Mouse (Mus musculus): Measurements from ENCODE around the gene Ranbp17. TPM values are rescaled to one million over a fixed set of nuclear protein-coding genes. Genes with fewer than 3 reads are reported as not detected.

Ranbp17 gene
- polyA plus RNA-seq, 1 experiment from 2014 or later, result 9.4 TPM

DNA sequence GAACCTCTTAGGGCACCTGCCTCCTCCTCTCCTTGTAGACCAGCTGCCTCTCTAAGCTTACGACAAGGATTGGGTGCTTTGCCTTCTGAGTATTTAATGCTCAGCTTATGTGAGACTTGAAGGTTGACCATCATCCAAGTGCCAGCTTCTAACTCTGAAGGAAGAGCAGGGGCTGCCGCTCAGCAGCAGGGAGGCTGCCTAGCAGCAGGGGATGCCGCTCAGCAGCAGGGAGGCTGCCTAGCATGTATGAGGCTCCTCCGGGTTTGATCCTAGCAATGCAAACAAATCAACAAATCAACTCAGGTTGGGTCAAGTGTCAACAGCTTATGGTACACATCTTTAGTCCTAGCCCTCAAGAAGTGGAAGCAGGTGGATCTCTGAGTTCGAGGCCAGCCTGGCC lies 281.5 kb downstream of the Ranbp17 start:
- Histone ChIP-seq H3K9me3 (ENCODE audit: control insufficient read depth, low read length) (no peaks in the 10 kb centered on the region), H3K4me3 (replicated peaks; ENCODE audit: low read length) (no peak overlapping the region)

DNA sequence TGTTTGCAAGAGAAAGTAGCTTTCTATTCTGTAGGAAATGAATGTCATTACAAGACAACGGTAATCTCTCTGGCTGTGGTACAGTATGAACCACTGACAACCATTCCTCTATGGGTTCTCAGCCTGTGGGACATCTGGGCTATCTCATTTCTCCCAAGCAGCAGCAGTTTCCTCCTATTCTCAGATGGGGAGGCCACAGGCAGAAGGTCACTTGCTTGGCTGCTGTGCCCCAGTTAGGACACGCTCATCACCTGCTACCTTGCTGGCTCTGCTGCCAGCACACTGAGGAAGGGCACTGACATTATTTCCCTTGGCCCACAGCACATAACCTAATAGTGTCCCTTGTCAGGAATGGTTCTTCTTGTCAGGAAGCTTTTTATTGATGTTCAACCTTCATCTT lies 285.4 kb downstream of the Ranbp17 start:
- Histone ChIP-seq H3K27me3 (replicated peaks; ENCODE audit: control insufficient read depth, insufficient read depth, low read length) (no peaks in the 10 kb centered on the region), H3K4me3 (replicated peaks; ENCODE audit: low read length) (no peak overlapping the region), H3K36me3 (ENCODE audit: control insufficient read depth, insufficient read depth) (no peaks in the 10 kb centered on the region), H3K9ac (replicated peaks; ENCODE audit: low read depth, low read length) (no peak overlapping the region), H3K9me3 (ENCODE audit: control insufficient read depth, low read length) (no peaks in the 10 kb centered on the region), H3K4me2 (ENCODE audit: low read length) (no peak overlapping the region), H3K27ac (ENCODE audit: low read length) (no peak overlapping the region), H3K4me1 (replicated peaks; ENCODE audit: control insufficient read depth, insufficient read depth, low read length) (no peaks in the 10 kb centered on the region)
- WGBS, result 84% methylated on average over 2 of the region's 2 CpGs
- ATAC-seq, result no peak

More for the DNA sequence above, 281.5 kb downstream of the Ranbp17 start:
- no peak overlapping the region for H3K4me2 ChIP-seq (ENCODE audit: low read length)
- H3K4me1 ChIP-seq (replicated peaks; ENCODE audit: control insufficient read depth, insufficient read depth, low read length), result peaks cover 4% of the 10 kb centered on the region; the same call in 1 of the 2 replicates
- no peaks in the 10 kb centered on the region for H3K36me3 ChIP-seq (ENCODE audit: control insufficient read depth, insufficient read depth)
- WGBS, result 77% methylated on average over 5 of the region's 5 CpGs
- no peak overlapping the region for H3K9ac ChIP-seq (replicated peaks; ENCODE audit: low read depth, low read length)
- ATAC-seq, result no peak
- no peak overlapping the region for H3K27ac ChIP-seq (ENCODE audit: low read length)
- H3K27me3 ChIP-seq (replicated peaks; ENCODE audit: control insufficient read depth, insufficient read depth, low read length), result no peaks in the 10 kb centered on the region

DNA sequence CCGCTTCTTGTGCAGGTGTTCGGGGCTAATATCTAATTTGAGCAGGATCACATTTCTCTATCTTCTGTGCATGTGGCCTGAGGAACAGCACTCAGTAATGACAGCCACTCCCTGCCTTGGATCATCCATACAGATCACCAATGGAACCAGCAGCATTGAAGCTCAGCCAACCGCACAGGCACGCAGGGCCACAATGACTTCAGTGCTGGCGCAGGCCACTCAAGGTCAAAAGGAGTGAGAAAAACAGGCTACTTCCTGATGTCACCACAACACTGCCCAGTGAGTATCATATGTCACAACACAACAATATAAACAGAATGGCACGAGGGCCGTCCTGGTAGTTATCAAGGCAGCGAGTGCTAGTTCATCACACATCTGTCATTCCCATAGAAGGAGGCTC lies 287.0 kb downstream of the Ranbp17 start:
- H3K36me3 ChIP-seq (ENCODE audit: control insufficient read depth, insufficient read depth), result no peaks in the 10 kb centered on the region
- H3K4me3 ChIP-seq (replicated peaks; ENCODE audit: low read length), result no peak overlapping the region
- H3K9ac ChIP-seq (replicated peaks; ENCODE audit: low read depth, low read length), result no peak overlapping the region
- no peaks in the 10 kb centered on the region for H3K27me3 ChIP-seq (replicated peaks; ENCODE audit: control insufficient read depth, insufficient read depth, low read length)
- H3K4me1 ChIP-seq (replicated peaks; ENCODE audit: control insufficient read depth, insufficient read depth, low read length), result 0 out of 2 replicates have a peak, but pooled peaks cover 3% of the 10 kb centered on the region
- no peak overlapping the region for H3K4me2 ChIP-seq (ENCODE audit: low read length)
- ATAC-seq, result no peak
- 84% methylated on average over 8 of the region's 8 CpGs for WGBS
- H3K9me3 ChIP-seq (ENCODE audit: control insufficient read depth, low read length), result no peaks in the 10 kb centered on the region
- no peak overlapping the region for H3K27ac ChIP-seq (ENCODE audit: low read length)

DNA sequence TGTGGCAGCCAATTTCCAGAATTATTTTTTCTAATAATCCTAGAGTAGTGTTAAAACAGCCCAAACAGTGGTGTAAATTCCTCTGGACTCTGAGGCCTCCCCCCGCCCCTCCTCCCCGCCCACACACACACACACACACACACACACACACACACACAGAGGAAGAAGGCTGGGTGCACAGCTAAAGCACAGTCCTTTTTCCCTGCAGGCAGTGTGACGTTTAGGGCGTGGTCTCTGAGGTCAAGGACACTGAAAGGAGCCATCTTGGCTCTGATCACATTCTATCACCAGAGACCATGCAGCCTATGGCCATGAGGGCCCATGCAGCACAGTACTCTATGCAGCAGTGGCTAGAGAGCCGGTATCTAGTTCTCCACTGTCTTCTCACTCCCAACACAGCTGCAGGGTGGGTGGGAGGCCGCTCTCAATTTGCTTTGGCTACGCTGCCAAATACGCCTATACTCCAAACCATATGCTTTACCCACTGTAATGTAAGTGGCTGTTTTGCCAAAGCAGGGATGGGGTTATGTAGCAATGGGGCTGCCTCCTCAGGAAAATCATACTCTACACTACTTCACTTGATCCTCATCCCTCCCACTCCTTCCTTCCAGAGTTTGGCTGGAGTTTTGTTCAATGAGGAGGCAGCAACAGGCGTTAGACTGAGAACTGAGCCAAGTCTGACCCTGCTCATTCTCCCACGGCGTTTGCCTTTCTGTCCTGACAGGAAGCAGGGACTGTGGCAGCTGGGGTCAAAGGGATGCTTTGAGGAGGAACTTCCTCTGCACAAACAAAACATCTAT lies 291.8 kb downstream of the Ranbp17 start:
- no peak overlapping the region for H3K27ac ChIP-seq (ENCODE audit: low read length)
- no peaks in the 10 kb centered on the region for H3K36me3 ChIP-seq (ENCODE audit: control insufficient read depth, insufficient read depth)
- H3K4me2 ChIP-seq (ENCODE audit: low read length), result no peak overlapping the region
- H3K9me3 ChIP-seq (ENCODE audit: control insufficient read depth, low read length), result no peaks in the 10 kb centered on the region
- peaks cover 6% of the 10 kb centered on the region; the same call in 1 of the 2 replicates for H3K4me1 ChIP-seq (replicated peaks; ENCODE audit: control insufficient read depth, insufficient read depth, low read length)
- 75% methylated on average over 11 of the region's 11 CpGs for WGBS
- H3K27me3 ChIP-seq (replicated peaks; ENCODE audit: control insufficient read depth, insufficient read depth, low read length), result no peaks in the 10 kb centered on the region
- no peak for ATAC-seq
- no peak overlapping the region for H3K4me3 ChIP-seq (replicated peaks; ENCODE audit: low read length)
- no peak overlapping the region for H3K9ac ChIP-seq (replicated peaks; ENCODE audit: low read depth, low read length)

DNA sequence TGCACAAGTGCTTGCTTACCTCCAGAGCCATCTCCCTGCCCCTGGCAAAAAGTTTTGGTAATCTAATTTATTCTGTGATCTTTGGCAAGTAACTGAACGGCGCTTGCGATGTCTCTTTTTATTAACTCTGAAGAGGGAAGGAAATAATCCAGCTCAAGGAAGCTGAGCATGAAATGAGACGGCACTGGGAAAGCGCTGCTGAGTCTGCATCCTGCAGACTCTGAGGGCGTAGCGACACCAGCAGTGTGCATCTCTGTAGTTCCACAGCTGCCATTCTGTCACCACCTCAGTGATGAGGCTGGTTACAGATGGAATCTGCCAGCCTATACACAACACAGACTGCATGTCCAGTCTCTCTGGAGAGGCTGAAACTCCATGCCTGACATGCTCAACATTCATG lies 292.8 kb downstream of the Ranbp17 start:
- no peak overlapping the region for H3K4me2 ChIP-seq (ENCODE audit: low read length)
- no peak overlapping the region for H3K4me3 ChIP-seq (replicated peaks; ENCODE audit: low read length)
- no peaks in the 10 kb centered on the region for H3K9me3 ChIP-seq (ENCODE audit: control insufficient read depth, low read length)
- peaks cover 6% of the 10 kb centered on the region; the same call in 1 of the 2 replicates for H3K4me1 ChIP-seq (replicated peaks; ENCODE audit: control insufficient read depth, insufficient read depth, low read length)
- ATAC-seq, result no peak
- WGBS, result 66% methylated on average over 7 of the region's 7 CpGs
- no peaks in the 10 kb centered on the region for H3K27me3 ChIP-seq (replicated peaks; ENCODE audit: control insufficient read depth, insufficient read depth, low read length)
- no peaks in the 10 kb centered on the region for H3K36me3 ChIP-seq (ENCODE audit: control insufficient read depth, insufficient read depth)
- H3K9ac ChIP-seq (replicated peaks; ENCODE audit: low read depth, low read length), result no peak overlapping the region
- no peak overlapping the region for H3K27ac ChIP-seq (ENCODE audit: low read length)

DNA sequence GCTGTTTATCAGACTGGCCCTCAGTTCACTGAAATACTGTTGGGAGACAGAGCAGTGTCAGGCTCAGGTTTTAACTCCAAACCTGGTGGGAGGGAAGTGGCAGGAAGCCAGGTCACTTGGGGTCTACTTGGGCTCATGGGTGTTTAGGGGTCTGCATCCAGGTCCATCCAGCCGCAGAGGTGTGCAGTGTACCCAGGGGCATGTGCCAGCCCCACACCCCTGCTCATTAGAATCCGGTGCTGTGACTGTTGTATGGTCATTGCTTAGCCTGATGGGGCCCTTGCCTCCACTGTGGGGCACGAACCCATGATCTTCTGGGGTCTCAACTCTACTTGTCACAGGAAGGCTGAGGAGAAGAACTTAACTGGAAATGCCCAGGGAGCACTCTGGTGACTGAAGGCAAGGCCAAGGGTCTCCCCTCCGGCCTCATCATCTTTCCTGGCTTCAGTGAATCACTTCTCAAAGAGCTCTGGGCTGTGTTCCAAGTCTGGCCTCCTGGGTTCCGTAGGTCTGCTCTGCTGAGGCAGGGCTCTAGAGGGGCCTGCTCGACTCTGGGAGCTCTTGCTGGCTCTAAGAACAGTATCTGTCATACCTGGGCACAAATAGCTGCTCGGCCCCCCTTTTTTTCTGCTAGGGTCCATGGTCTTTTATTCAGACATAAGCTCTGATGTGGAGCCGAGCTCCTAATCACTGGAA lies 296.0 kb downstream of the Ranbp17 start:
- H3K4me1 ChIP-seq (replicated peaks; ENCODE audit: control insufficient read depth, insufficient read depth, low read length), result peaks cover 6% of the 10 kb centered on the region; the same call in 1 of the 2 replicates

DNA sequence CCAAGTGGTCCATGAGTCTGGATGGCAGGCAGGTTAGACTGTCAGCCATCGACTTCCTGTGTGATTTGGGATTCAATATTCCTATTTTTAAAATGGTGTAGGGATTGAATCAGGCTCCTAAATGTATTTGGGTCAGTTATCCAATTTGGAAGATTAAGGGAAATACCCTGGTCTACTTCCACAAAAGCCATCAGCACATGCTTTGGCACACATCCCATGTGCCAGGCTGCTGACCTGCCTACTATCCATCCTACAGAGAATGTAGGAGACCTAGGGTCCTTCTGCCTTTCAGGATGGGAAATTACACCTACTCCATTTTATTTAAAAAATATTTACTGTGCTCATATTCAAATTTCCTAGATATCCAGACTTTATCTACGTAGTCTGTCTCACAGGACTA lies 306.1 kb downstream of the Ranbp17 start:
- WGBS, result 87% methylated on average over 2 of the region's 2 CpGs

More for the DNA sequence above, 296.0 kb downstream of the Ranbp17 start:
- no peak overlapping the region for H3K4me3 ChIP-seq (replicated peaks; ENCODE audit: low read length)
- WGBS, result 59% methylated on average over 8 of the region's 8 CpGs
- no peak overlapping the region for H3K27ac ChIP-seq (ENCODE audit: low read length)
- no peak overlapping the region for H3K4me2 ChIP-seq (ENCODE audit: low read length)
- no peaks in the 10 kb centered on the region for H3K9me3 ChIP-seq (ENCODE audit: control insufficient read depth, low read length)
- no peaks in the 10 kb centered on the region for H3K27me3 ChIP-seq (replicated peaks; ENCODE audit: control insufficient read depth, insufficient read depth, low read length)
- no peak overlapping the region for H3K9ac ChIP-seq (replicated peaks; ENCODE audit: low read depth, low read length)
- no peak for ATAC-seq
- no peaks in the 10 kb centered on the region for H3K36me3 ChIP-seq (ENCODE audit: control insufficient read depth, insufficient read depth)

DNA sequence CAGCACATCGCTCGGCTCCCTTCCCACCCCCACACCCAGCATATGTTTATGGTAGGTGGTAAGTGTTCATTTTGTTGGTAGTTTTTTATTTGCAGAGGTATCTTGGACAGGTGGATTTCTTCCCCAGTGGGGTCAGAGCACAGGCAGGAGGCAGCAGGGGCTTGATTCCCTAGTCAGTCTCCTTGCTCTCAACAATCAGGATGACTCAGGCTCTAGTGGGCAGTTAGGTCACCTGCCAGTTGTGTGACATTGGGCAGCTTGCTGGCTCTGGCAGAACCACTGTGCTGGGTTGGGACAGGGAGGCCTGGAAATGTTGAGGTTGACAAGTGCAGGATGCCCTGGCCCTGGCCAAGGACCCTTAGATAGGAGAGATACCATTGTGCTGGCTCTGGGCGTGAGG lies 308.6 kb downstream of the Ranbp17 start:
- peaks cover 58% of the 10 kb centered on the region for H3K27me3 ChIP-seq (replicated peaks; ENCODE audit: control insufficient read depth, insufficient read depth, low read length)

More for the DNA sequence above, 306.1 kb downstream of the Ranbp17 start:
- peaks cover 39% of the 10 kb centered on the region for H3K27me3 ChIP-seq (replicated peaks; ENCODE audit: control insufficient read depth, insufficient read depth, low read length)
- H3K4me1 ChIP-seq (replicated peaks; ENCODE audit: control insufficient read depth, insufficient read depth, low read length), result peaks cover 15% of the 10 kb centered on the region
- no peaks in the 10 kb centered on the region for H3K36me3 ChIP-seq (ENCODE audit: control insufficient read depth, insufficient read depth)
- no peak overlapping the region for H3K4me3 ChIP-seq (replicated peaks; ENCODE audit: low read length)
- H3K9me3 ChIP-seq (ENCODE audit: control insufficient read depth, low read length), result no peaks in the 10 kb centered on the region
- no peak overlapping the region for H3K4me2 ChIP-seq (ENCODE audit: low read length)
- no peak overlapping the region for H3K27ac ChIP-seq (ENCODE audit: low read length)
- no peak for ATAC-seq
- H3K9ac ChIP-seq (replicated peaks; ENCODE audit: low read depth, low read length), result no peak overlapping the region

DNA sequence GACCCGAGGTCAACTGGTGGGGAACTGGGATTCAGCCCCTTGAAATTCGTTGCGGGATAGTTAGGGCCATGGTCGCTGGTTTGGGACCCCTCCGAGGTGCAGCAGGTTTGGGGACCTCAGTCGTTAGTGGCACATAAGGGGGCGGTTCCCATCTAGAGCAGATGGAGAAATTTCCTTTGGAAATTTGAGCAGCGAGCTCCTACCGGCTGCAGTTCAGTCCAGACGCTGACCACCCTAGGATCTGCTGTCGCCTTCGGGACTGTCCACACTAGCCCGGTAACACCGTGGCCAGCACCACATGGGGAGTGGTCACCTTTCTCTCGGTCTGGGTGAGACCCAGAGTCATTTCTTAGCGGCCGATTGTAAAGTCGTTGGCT lies 309.2 kb downstream of the Ranbp17 start:
- Histone ChIP-seq H3K27ac (ENCODE audit: low read length) (no peak overlapping the region), H3K4me1 (replicated peaks; ENCODE audit: control insufficient read depth, insufficient read depth, low read length) (peaks cover 31% of the 10 kb centered on the region), H3K9ac (replicated peaks; ENCODE audit: low read depth, low read length) (no peak overlapping the region), H3K9me3 (ENCODE audit: control insufficient read depth, low read length) (no peaks in the 10 kb centered on the region), H3K36me3 (ENCODE audit: control insufficient read depth, insufficient read depth) (no peaks in the 10 kb centered on the region), H3K4me3 (replicated peaks; ENCODE audit: low read length) (peak overlapping the region; percentile 33; the same call in 1 of the 2 replicates), H3K4me2 (ENCODE audit: low read length) (peak overlapping the region; percentile 52; the same call in 1 of the 2 replicates), H3K27me3 (replicated peaks; ENCODE audit: control insufficient read depth, insufficient read depth, low read length) (peaks cover 64% of the 10 kb centered on the region)
- WGBS, result under 1% methylated on average over 18 of the region's 18 CpGs
- no peak for ATAC-seq

More for the DNA sequence above, 308.6 kb downstream of the Ranbp17 start:
- no peak overlapping the region for H3K27ac ChIP-seq (ENCODE audit: low read length)
- no peak overlapping the region for H3K4me3 ChIP-seq (replicated peaks; ENCODE audit: low read length)
- 7% methylated on average over 3 of the region's 3 CpGs for WGBS
- ATAC-seq, result no peak
- H3K9ac ChIP-seq (replicated peaks; ENCODE audit: low read depth, low read length), result no peak overlapping the region
- no peaks in the 10 kb centered on the region for H3K36me3 ChIP-seq (ENCODE audit: control insufficient read depth, insufficient read depth)
- H3K4me1 ChIP-seq (replicated peaks; ENCODE audit: control insufficient read depth, insufficient read depth, low read length), result peaks cover 31% of the 10 kb centered on the region
- no peak overlapping the region for H3K4me2 ChIP-seq (ENCODE audit: low read length)
- no peaks in the 10 kb centered on the region for H3K9me3 ChIP-seq (ENCODE audit: control insufficient read depth, low read length)

All from forebrain, embryonic 16.5 days (tissue).